8 mouse cellular contexts compared by ENCODE assay signal in genomic region chr5:151651411-151651784, GRCm38 (mm10). TPM values are rescaled to one million over a fixed set of nuclear protein-coding genes. Genes with fewer than 3 reads are reported as not detected.
DNase-seq lines count a peak whose midpoint lies in the region; ATAC-seq and TF ChIP-seq lines count a peak whose summit lies in the region.

No protein-coding gene starts in this region.

- H3K27me3 ChIP-seq in lung, embryonic 14.5 days (ENCODE audit: insufficient read depth, low read length): no peaks in the 10 kb centered on the region
- H3K27me3 ChIP-seq in forebrain, embryonic 13.5 days: no peaks in the 10 kb centered on the region
- no peaks in the 10 kb centered on the region for H3K27me3 ChIP-seq in limb, embryonic 14.5 days (ENCODE audit: control insufficient read depth, insufficient read depth, low read length)
- no peaks in the 10 kb centered on the region for H3K27me3 ChIP-seq in neural tube, embryonic 15.5 days (replicated peaks)

- TF ChIP-seq CTCF in lung, embryonic 14.5 days (IDR thresholded peaks at IDR 0.05; ENCODE audit: low read depth): no peak

- no peak for TF ChIP-seq POLR2A in limb, embryonic 14.5 days (IDR thresholded peaks at IDR 0.05; ENCODE audit: borderline replicate concordance, extremely low read depth, insufficient read depth, insufficient read length)

- H3K9me3 ChIP-seq in lung, embryonic 14.5 days (ENCODE audit: low read depth, low read length): no peaks in the 10 kb centered on the region
- H3K9me3 ChIP-seq in forebrain, embryonic 13.5 days (replicated peaks): no peaks in the 10 kb centered on the region
- no peaks in the 10 kb centered on the region for H3K9me3 ChIP-seq in limb, embryonic 14.5 days (ENCODE audit: control insufficient read depth, low read length)
- no peaks in the 10 kb centered on the region for H3K9me3 ChIP-seq in neural tube, embryonic 15.5 days (replicated peaks)

- DNase-seq in lung, embryonic 14.5 days: no peak
- no peak for DNase-seq in lung, adult 18-20 months
- no peak for DNase-seq in limb, embryonic 14.5 days (ENCODE audit: low spot score)
- DNase-seq in adrenal gland, adult (ENCODE audit: inconsistent age in 2 of 2, low spot score in 1 of 2): no peak
- no peak for DNase-seq in B cell, adult 2 months
- DNase-seq in spleen, adult 12 weeks (ENCODE audit: low spot score): no peak

- peaks cover 5% of the 10 kb centered on the region; the same call in 1 of the 2 replicates for H3K4me1 ChIP-seq in lung, embryonic 14.5 days (ENCODE audit: insufficient read depth)
- H3K4me1 ChIP-seq in forebrain, embryonic 13.5 days: peaks cover 12% of the 10 kb centered on the region
- H3K4me1 ChIP-seq in limb, embryonic 14.5 days (ENCODE audit: control insufficient read depth, insufficient read depth, low read length): peaks cover 7% of the 10 kb centered on the region; the same call in 1 of the 2 replicates
- H3K4me1 ChIP-seq in neural tube, embryonic 15.5 days: peaks cover 14% of the 10 kb centered on the region

- WGBS in lung, embryonic 14.5 days: 64% methylated on average over 3 of the region's 3 CpGs
- 66% methylated on average over 3 of the region's 3 CpGs for WGBS in forebrain, embryonic 13.5 days
- 67% methylated on average over 3 of the region's 3 CpGs for WGBS in limb, embryonic 14.5 days
- 62% methylated on average over 3 of the region's 3 CpGs for WGBS in neural tube, embryonic 15.5 days

- peak overlapping the region; percentile 72 for H3K4me3 ChIP-seq in lung, embryonic 14.5 days (ENCODE audit: low read depth, low read length)
- H3K4me3 ChIP-seq in forebrain, embryonic 13.5 days: peak overlapping the region; percentile 69; the same call in 1 of the 2 replicates
- H3K4me3 ChIP-seq in limb, embryonic 14.5 days (replicated peaks; ENCODE audit: low read length): no peak overlapping the region
- peak overlapping the region; percentile 65 for H3K4me3 ChIP-seq in neural tube, embryonic 15.5 days (replicated peaks)

- peak overlapping the region; percentile 66 for H3K4me2 ChIP-seq in lung, embryonic 14.5 days
- H3K4me2 ChIP-seq in forebrain, embryonic 13.5 days: peak overlapping the region; percentile 76
- peak overlapping the region; percentile 59; the same call in 1 of the 2 replicates for H3K4me2 ChIP-seq in limb, embryonic 14.5 days (replicated peaks; ENCODE audit: low read depth, low read length, severe bottlenecking)
- H3K4me2 ChIP-seq in neural tube, embryonic 15.5 days: peak overlapping the region; percentile 76

- ATAC-seq in lung, embryonic 14.5 days (ENCODE audit: insufficient read depth): no peak
- ATAC-seq in forebrain, embryonic 13.5 days: 0 out of 2 replicates have a peak, but pooled peaks have one; percentile 2
- ATAC-seq in limb, embryonic 14.5 days (ENCODE audit: low FRiP score, low read depth): no peak
- 0 out of 2 replicates have a peak, but pooled peaks have one; percentile 7 for ATAC-seq in neural tube, embryonic 15.5 days (ENCODE audit: low FRiP score)

- peaks cover 32% of the 10 kb centered on the region for H3K36me3 ChIP-seq in lung, embryonic 14.5 days (ENCODE audit: insufficient read depth)
- peaks cover 29% of the 10 kb centered on the region for H3K36me3 ChIP-seq in forebrain, embryonic 13.5 days (ENCODE audit: poor library complexity, severe bottlenecking)
- peaks cover 26% of the 10 kb centered on the region for H3K36me3 ChIP-seq in limb, embryonic 14.5 days (ENCODE audit: control insufficient read depth, insufficient read depth, low read length)
- H3K36me3 ChIP-seq in neural tube, embryonic 15.5 days: peaks cover 23% of the 10 kb centered on the region

- H3K27ac ChIP-seq in lung, embryonic 14.5 days (ENCODE audit: low read depth): no peak overlapping the region
- H3K27ac ChIP-seq in forebrain, embryonic 13.5 days: no peak overlapping the region; the same call in 1 of the 2 replicates
- no peak overlapping the region for H3K27ac ChIP-seq in limb, embryonic 14.5 days (replicated peaks; ENCODE audit: low read depth, low read length)
- H3K27ac ChIP-seq in neural tube, embryonic 15.5 days (replicated peaks): peak overlapping the region; percentile 81

- no peak overlapping the region for H3K9ac ChIP-seq in lung, embryonic 14.5 days
- no peak overlapping the region for H3K9ac ChIP-seq in forebrain, embryonic 13.5 days
- H3K9ac ChIP-seq in limb, embryonic 14.5 days (ENCODE audit: low read depth, low read length, severe bottlenecking): peak overlapping the region; percentile 73; the same call in 1 of the 2 replicates
- no peak overlapping the region for H3K9ac ChIP-seq in neural tube, embryonic 15.5 days (replicated peaks)

RNA-seq across cellular contexts. Expression of gene Rfc3, which starts 0.4 kb away (rescaled TPM):
- 114 and 125 TPM in 2 replicates for polyA plus RNA-seq in lung, embryonic 14.5 days (2014; fragmentation: Nextera tagmentation; extraction: Ambion mirVana)
- polyA plus RNA-seq in forebrain, embryonic 13.5 days (2015; fragmentation: Nextera tagmentation; extraction: Ambion mirVana): 121 TPM in 2 replicates
- polyA plus RNA-seq in limb, embryonic 14.5 days (2012; rRNA removed): 59.5 and 66.5 TPM in 2 replicates
- 90.9 and 98.8 TPM in 2 replicates for polyA plus RNA-seq in limb, embryonic 14.5 days (2014; fragmentation: Nextera tagmentation; extraction: Ambion mirVana)
- polyA plus RNA-seq in neural tube, embryonic 15.5 days (2015; fragmentation: Nextera tagmentation; extraction: Ambion mirVana): 56.3 and 64.9 TPM in 2 replicates

RNA-seq across cellular contexts. Expression of gene Vmn2r18, which starts 45.6 kb away (rescaled TPM):
- 0.12 TPM in 1 of 2 replicates, not detected in the other for polyA plus RNA-seq in lung, embryonic 14.5 days (2014; fragmentation: Nextera tagmentation; extraction: Ambion mirVana)
- 0.05 and 0.12 TPM in 2 replicates for polyA plus RNA-seq in forebrain, embryonic 13.5 days (2015; fragmentation: Nextera tagmentation; extraction: Ambion mirVana)
- 0.05 TPM in 1 of 2 replicates, not detected in the other for polyA plus RNA-seq in limb, embryonic 14.5 days (2012; rRNA removed)
- polyA plus RNA-seq in limb, embryonic 14.5 days (2014; fragmentation: Nextera tagmentation; extraction: Ambion mirVana): 0.06 TPM in 1 of 2 replicates, not detected in the other
- 0.03 and 0.10 TPM in 2 replicates for polyA plus RNA-seq in neural tube, embryonic 15.5 days (2015; fragmentation: Nextera tagmentation; extraction: Ambion mirVana)

Comparison
In these comparisons a context has a peak if more than half of its experiments do, and no peak if none do; other contexts are left out.
1. ATAC-seq: peak in forebrain, embryonic 13.5 days (single experiment) and neural tube, embryonic 15.5 days (single experiment); none in lung, embryonic 14.5 days (single experiment) and limb, embryonic 14.5 days (single experiment).
2. Peak in every context shown above with its lines, with median percentiles within 50 percentile points of each other: H3K4me2 ChIP-seq.